Mouse (Mus musculus) mature B cell (primary cell): ENCODE results near the gene Pikfyve.

ENCODE experiments used
- in situ Hi-C: fragments of 300-500 bp; cut with MboI; formaldehyde crosslinking; loops from 2 replicates; pipeline ENCODE4 v1.14.3; 2019

Pikfyve gene

GRCm38 (mm10) chr1:65186287-65187073, at the start of gene Pikfyve, which contains the start of gene Idh1:
TSS of gene Pikfyve (plus strand) at chr1:65186683.
TSS of gene Idh1 (minus strand) at chr1:65186500.
- in situ Hi-C loops = no loop called here

DNA sequence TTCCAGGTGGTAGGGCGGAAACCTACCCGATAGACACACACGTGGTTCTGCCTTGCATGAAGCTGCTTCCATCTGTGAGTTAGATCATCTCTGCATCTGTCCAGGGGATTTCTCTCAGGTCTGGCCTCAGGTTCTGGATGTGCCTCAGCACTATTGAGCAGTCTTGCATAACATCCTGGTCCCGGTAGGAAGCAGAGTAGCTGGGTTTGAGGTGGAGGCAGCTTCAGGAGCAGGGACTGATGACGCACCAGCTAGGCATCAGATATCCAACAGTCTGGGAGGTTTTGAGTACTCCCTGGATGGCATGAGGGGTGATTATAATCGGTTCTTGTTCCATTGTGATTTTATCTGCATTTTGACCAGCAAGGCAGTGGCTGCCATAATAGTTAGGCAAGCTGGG, 48.9 kb upstream of the Pikfyve start:
- in situ Hi-C loops = no loop called here

- in situ Hi-C loops = no loop called here
Measured at GRCm38 (mm10) chr1:65144783-65145182, 41.7 kb upstream of the Pikfyve start.

DNA sequence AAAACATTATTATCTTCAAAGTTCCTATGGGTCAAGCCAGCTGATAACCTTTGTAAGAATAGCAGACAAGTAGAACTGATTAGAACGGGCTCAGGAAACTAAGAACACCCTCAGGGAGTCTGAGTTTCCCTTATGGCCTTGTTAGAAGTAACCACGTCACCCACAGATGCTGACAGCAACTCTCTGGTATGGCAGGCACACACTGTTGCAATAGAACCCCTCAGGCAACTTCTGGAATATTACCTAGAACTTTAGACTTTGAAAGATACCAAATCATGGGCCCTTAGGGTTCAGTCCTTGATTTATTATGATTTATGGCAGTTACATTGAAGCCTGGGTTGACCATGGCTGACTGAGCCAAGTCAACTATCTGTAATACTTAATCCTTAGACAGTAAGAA, 39.9 kb upstream of the Pikfyve start:
- in situ Hi-C loops = no loop called here

GRCm38 (mm10) chr1:65147326-65147725, 39.2 kb upstream of the Pikfyve start:
- in situ Hi-C loops = no loop called here

DNA sequence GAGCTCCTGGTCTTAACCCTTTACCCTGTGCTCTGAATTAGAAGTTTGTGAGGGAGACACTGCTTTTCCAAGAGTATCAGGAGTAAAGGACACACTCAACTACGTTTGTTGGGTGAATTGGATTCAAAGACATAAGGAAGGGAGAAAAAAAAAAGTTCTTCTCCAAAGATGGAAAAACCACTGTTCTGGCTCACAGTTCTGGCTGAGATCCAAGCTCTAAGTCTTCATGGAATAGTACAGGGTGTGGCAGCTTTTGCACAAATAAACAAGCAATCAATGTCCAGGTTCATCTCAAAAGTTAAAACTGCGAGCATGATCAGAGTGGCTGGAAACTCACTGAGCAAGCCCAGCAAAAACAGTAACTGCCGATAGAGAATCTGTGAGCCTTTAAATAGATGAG, 38.5 kb upstream of the Pikfyve start:
- in situ Hi-C loops = no loop called here

- in situ Hi-C loops = no loop called here
Measured at GRCm38 (mm10) chr1:65154814-65155213, 31.7 kb upstream of the Pikfyve start.

- in situ Hi-C loops = no loop called here
Measured at GRCm38 (mm10) chr1:65156111-65156510, 30.4 kb upstream of the Pikfyve start.

DNA sequence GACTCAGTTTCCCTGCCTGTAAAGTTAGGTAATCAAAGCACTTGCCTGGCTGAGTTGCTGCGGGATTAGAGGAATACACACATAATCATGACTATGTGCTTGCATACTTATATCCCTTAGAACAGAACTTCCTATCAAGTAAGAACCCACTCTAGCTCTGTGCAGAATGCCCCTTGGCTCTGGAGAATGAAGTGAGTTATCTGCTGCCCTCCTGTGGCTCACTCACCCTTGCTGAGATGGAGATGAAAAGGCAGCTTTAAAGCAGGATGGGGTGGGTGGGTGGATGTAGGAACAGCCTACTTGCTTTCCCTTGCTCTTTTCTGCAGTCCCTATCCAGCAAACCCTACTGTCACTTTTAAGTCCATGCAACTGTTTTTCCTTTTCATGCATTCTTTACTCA, 24.3 kb upstream of the Pikfyve start:
- in situ Hi-C loops = no loop called here

GRCm38 (mm10) chr1:65167496-65167895, 19.0 kb upstream of the Pikfyve start:
- in situ Hi-C loops = no loop called here

DNA sequence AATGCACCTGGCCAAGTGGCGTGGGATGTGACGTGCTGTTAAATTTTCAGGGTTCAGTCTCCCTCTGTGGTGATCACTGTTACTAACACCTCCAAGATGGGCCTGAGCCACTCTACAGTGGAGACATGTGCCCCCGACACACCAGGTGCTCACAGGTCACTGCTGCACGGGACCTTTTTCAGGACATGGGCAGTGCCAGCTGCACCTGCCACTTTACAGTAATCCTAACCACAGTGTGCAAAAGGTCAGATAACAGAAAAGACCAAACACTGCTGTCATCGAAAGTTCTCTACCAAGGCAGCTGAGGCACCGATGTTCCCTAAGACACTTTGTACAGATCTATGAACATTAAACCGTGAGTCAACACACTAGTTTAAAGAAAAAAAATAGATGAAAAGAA, 16.9 kb upstream of the Pikfyve start:
- in situ Hi-C loops = no loop called here

DNA sequence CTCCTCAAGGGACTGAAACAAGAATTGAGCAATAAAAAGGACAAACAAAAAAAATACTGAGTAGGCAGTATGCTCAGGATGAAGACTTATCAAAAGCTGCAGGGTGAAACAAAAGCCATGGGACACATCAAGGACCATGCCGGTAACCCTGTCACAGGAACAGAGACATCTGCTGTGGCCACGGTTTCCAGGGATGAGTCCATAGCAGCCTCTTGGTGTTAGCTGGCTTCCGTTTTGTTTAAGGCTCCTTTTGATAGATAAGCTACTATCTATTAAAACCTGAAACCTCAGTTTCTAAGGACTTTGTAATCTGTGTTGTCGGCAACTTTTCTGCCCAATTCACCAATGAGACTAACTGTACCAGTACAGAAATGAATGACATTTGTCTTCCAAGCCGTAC, 16.5 kb upstream of the Pikfyve start:
- in situ Hi-C loops = loop anchor here (10.0 kb wide), 1 partner anchor 1995 kb away; the partner anchor contains the start of genes Eef1b2 and Ndufs1

GRCm38 (mm10) chr1:65171579-65171978, 14.9 kb upstream of the Pikfyve start:
- in situ Hi-C loops = loop anchor here (10.0 kb wide), 1 partner anchor 1997 kb away; the partner anchor contains the start of genes Eef1b2 and Ndufs1

DNA sequence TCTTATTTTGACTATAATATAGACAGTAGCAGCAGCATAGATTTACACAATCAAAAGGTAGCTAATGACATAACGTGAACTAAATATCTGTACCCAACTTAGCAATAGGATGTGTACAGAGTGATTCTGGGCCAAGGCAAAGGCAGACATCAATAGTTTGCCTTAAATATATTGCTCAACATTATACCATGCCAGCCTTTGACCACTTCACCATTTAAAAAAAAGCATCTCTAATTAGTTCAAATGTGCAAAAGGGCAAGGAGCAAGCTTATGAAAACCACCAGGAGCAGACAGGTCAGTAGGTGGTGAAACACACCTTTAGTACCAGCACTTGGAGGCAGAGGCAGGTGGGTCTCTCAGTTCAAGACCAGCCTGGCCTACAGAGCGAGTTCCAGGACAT, 12.8 kb upstream of the Pikfyve start:
- in situ Hi-C loops = loop anchor here (10.0 kb wide), 1 partner anchor 1999 kb away; the partner anchor contains the start of genes Eef1b2 and Ndufs1

DNA sequence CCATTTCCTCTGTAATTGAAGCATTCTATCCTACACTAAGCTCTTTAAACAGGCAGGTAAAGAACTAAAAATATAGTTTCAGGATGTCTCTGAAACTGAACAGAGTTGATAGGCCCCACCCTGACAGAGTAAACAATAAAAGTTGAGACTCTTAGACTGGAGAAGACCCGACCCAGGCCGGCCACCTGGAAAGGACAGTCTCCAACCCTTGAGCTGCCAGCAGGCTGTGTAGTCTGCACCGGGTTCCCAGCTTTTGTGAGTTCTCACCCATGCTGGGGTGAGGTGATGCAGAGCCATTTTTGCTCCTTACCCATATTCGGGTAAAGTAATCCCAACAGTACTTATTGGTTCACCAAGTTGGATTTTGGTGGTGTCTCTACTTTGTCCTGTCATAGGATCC, 10.3 kb upstream of the Pikfyve start:
- in situ Hi-C loops = loop anchor here (10.0 kb wide), 1 partner anchor 2001 kb away; the partner anchor contains the start of genes Eef1b2 and Ndufs1

GRCm38 (mm10) chr1:65176912-65177311, 9.6 kb upstream of the Pikfyve start:
- in situ Hi-C loops = loop anchor here (10.0 kb wide), 1 partner anchor 2002 kb away; the partner anchor contains the start of genes Eef1b2 and Ndufs1

DNA sequence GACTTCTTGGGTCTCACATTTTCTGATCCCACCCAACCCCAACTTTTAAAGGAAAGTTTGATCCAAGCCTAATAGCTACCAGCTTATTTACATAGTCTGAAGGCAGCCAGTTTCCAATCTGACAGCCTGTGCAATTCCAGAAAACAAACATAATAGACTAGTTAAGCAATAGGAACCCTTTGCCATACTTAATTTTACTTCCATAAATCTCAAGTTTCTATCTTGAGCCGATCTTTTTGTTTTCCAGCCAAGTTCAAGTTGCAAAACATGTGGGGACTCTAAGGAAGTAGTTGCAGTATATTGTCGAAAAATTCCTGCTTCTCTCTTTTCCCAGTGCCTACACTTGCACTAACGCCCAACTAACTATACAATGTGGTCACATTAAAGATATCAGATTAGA, 9.0 kb upstream of the Pikfyve start:
- in situ Hi-C loops = loop anchor here (10.0 kb wide), 1 partner anchor 2003 kb away; the partner anchor contains the start of genes Eef1b2 and Ndufs1

DNA sequence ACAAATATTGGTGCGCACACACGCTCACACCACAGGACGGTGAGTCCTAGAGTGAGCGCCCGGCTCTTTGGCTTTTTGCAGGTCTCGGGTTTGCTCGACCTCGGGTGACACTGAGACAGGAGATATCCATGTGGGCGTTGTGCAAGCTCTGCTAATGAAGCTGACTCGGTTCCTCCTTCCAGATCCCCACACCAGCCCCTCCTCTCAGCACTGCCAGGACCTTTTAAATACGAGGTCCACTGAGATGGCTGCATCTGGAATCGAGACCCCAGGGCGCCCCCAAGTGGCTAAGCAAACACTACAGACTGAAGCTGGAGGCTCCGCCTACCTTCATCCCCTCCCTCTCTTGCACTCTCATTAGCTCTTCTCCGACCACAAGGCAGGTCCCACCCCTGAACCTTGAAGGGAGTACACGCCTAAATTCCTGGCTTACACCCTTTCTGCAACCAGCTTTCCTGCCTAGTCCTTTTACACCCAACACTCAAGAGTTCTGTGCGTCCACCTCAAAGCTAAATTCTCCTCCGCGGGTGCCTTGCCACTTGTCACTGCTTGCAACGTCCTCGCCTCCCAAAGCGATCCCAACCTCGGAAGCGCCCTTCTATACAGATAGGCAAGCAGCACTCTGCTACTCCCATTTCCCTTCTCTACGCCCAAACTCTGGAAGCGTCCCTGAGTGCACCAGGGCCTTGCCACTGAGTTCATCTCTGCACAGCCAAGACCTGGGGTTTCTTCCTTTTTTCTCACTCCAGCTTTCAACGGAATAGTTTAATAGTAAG, 8.2 kb upstream of the Pikfyve start:
- in situ Hi-C loops = loop anchor here (10.0 kb wide), 1 partner anchor 2004 kb away; the partner anchor contains the start of genes Eef1b2 and Ndufs1

DNA sequence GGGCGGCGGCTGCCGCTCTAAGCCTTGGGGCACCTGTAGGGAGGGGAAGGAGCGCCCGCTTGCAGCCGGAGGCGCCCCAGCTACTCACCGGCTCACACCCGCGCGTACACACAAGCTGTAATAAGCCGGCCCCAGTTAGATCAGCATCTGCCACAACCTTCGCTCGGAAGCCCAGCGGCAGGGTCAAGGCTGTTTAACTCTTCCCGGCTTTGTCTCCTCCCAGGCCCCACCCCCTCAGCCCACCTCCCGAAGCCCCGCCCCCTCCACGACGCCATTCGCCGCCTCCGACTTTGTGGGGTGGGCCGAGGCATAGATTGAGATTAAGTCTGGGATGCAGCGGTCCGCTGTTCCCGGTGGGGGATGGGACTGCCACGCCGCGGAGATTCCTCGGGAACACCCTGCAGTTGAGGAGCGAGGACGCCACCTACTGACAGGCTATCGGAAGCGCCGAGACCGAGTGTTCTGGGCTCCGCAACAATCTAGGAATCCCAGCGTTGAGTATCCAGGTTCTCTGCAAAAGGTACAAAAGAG, 7.5 kb upstream of the Pikfyve start:
- in situ Hi-C loops = loop anchor here (10.0 kb wide), 1 partner anchor 2004 kb away; the partner anchor contains the start of genes Eef1b2 and Ndufs1

GRCm38 (mm10) chr1:65179634-65180249, 6.7 kb upstream of the Pikfyve start:
- in situ Hi-C loops = loop anchor here (10.0 kb wide), 1 partner anchor 2005 kb away; the partner anchor contains the start of genes Eef1b2 and Ndufs1

DNA sequence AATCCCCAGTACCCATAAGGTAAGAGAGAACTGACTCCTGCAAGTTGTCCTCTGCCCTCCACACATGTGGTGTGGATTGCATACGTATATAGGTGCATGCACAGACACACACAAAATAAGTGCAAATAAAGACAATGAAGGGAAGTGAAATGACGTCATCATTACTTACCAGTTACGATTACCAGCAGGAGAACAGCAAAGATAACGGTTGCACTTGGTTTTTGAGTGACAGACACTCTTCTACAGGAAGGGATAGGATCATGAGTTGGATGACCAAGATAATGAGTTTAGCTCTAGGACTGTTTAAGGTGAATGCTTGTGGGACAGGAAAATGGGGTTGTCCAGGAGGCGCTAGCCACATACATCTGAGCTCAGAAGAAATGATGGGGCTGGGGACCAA, 5.0 kb upstream of the Pikfyve start:
- in situ Hi-C loops = no loop called here

DNA sequence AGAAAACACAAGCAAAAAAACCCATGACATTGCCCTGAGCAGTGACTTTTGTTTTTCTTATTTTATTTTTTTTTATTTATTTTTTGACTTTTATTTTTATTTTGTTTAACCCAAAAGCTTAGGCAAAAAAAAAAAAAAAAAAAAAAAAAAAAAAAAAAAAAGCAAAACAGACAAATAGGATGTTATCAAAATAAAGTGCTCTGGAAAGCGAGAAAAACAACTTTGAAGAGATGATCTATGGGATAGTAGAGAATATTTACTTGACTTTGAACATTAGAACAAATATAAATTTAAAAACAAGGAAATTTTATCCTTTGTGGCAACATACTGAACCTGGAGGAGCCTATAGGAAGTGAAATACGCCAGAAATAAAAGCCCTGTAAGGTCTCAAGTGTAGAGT, 2.5 kb upstream of the Pikfyve start:
- in situ Hi-C loops = no loop called here
